Mouse (Mus musculus) monocyte, adult 5-6 weeks (primary cell): ENCODE results near the gene Ccdc127. TPM values are rescaled to one million over a fixed set of nuclear protein-coding genes. Genes with fewer than 3 reads are reported as not detected.

Experiments used
- ATAC-seq: fragments of 153-309, 156-312 bp; replicated peaks from 2 replicates; pipeline ENCODE4 v1.8.0; 2017; ENCODE audit warnings: mild to moderate bottlenecking; ENCODE audit not compliant: low TSS enrichment, insufficient number of reproducible peaks, severe bottlenecking, poor library complexity, low FRiP score
- total RNA-seq: library from RNA; stranded (forward); fragments of 200-1000, 200-491, 200-594 nt; gene quantifications from 3 replicates; pipeline ENCODE4 v1.2.3, GENCODE M21; 2017

Gene Ccdc127
- total RNA-seq, 1 experiment from 2014 or later, result 31.4 TPM

GRCm38 (mm10) chr13:74381533-74382276 is 31.6 kb downstream of the Ccdc127 start:
- no peak for ATAC-seq

GRCm38 (mm10) chr13:74382289-74382688 is 32.2 kb downstream of the Ccdc127 start:
- no peak for ATAC-seq

GRCm38 (mm10) chr13:74389730-74390129 is 39.6 kb downstream of the Ccdc127 start:
- no peak for ATAC-seq

GRCm38 (mm10) chr13:74390371-74390990 is 40.4 kb downstream of the Ccdc127 start, which contains the start of gene Zfp72:
Gene Zfp72 (minus strand): TSS chr13:74390836.
- ATAC-seq, result peak; percentile 88

- ATAC-seq, result no peak; the same call in 1 of the 2 replicates
Observed at GRCm38 (mm10) chr13:74391156-74391555, 41.0 kb downstream of the Ccdc127 start.

- ATAC-seq, result no peak
Observed at GRCm38 (mm10) chr13:74399298-74399839, 49.3 kb downstream of the Ccdc127 start, which contains the start of gene Ftl1-ps1. Gene Ftl1-ps1 (plus strand): TSS chr13:74399694.

Other genes starting within 250 kb of the Ccdc127 start
- gene Slc9a3, start 228.9 kb upstream of the Ccdc127 start, total RNA-seq, result not detected in 3 replicates
- 62.8 to 81.6 TPM (median 63.1 TPM) in 3 replicates for gene Exoc3, start 141.6 kb upstream of the Ccdc127 start, total RNA-seq
- 0.48 to 0.85 TPM (median 0.49 TPM) in 3 replicates for gene Ahrr, start 58.0 kb upstream of the Ccdc127 start, total RNA-seq
- 116 to 130 TPM (median 125 TPM) in 3 replicates for gene Pdcd6, start 32.7 kb upstream of the Ccdc127 start, total RNA-seq
- gene Sdha, start within 50 bp of the Ccdc127 start, total RNA-seq, result 266 to 290 TPM (median 273 TPM) in 3 replicates
- gene Lrrc14b, start 13.7 kb downstream of the Ccdc127 start, total RNA-seq, result 0.19 TPM in 1 of 3 replicates, not detected in the others
- gene Zfp72, start 40.5 kb downstream of the Ccdc127 start, total RNA-seq, result 0.11 to 1.3 TPM (median 0.87 TPM) in 3 replicates
- 28.5 to 49.4 TPM (median 42.7 TPM) in 3 replicates for gene Ftl1-ps1, start 49.4 kb downstream of the Ccdc127 start, total RNA-seq
- gene Zfp825, start 143.7 kb downstream of the Ccdc127 start, total RNA-seq, result 6.8 to 14.9 TPM (median 14.5 TPM) in 3 replicates